Mouse (Mus musculus): Measurements from ENCODE around the gene Kcne4.

The Kcne4 gene

DNA sequence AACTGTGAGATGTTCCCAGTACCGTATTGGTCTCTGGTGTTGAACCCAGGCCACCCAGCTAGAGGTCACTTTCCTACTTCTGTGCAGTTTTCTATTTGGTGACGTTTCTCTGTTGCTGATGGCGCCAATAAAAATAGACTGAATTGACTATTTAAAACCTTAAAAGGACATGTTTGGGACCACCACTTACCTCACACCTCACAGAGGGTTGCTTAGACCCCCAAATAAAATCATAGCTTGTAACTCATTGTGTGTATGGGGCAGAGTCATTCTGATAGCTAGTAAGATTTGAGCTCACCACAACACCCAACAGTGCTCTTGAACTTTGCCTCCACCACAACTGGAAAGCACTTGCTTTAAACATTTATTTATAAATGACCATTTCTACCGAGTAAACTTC lies 43.0 kb downstream of the Kcne4 start:
- DNase-seq (ENCODE audit: low spot score in 2 of 2): no peak

DNA sequence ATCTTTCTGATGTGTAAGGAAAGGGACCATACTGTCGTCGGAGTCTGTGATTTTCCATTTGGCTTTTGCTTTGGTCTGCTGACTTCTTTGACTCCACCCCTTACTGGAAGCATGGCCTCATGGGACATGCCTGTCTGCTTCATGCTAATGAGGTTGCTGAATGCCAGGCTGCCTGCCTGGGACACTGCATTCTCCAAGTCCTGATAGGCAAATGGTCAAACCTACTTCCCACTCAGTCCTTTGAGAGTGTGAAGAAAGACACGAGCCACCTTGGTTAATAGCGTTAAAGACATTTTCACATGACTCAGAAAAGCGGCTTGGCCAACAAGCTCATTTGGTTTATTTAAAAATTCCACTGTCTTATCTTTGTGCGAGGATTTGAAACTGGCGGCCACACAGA lies 43.5 kb downstream of the Kcne4 start:
- no peak for DNase-seq (ENCODE audit: low spot score in 2 of 2)

DNA sequence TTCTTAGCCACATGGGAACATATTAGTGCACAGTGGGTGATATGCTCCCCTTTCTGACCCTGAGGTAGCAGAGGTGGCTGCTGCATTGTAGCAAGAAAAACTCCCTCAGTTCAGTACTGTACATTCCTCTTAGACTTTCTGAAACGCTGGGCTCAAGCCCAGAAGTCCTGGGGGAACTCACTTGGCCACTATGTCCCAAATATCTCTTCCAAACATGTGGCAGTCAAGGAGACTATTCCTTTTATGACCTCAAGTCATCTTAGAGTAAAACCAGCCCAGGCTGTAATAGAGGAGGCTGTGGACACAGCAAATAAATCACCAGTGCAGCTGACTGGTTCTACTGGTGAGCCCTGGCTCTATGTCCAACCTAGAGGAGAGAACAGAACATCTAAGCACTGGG lies 45.7 kb downstream of the Kcne4 start:
- DNase-seq (ENCODE audit: low spot score in 2 of 2): no peak

DNA sequence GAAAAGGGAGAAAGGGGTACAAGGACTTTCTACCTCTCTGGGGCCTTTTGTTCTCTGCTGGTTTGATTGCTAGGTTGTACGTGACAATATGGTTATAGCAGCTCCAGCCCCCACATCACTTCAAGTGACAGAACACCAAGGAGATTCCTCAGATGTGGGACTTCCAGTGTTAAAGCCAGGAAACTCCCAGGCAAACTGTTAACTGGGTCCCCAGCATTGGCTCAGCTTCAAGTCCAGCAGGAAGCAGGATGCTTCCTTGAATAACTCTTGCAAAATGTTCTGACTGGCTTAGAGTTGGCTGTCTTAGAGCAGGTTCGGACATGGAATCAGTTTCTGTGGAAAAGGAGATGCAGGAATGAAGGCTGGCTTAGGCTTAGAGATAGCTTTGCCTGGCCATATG lies 47.3 kb downstream of the Kcne4 start:
- DNase-seq (ENCODE audit: low spot score in 2 of 2): peak in 1 of 2 experiments; percentile 39

DNA sequence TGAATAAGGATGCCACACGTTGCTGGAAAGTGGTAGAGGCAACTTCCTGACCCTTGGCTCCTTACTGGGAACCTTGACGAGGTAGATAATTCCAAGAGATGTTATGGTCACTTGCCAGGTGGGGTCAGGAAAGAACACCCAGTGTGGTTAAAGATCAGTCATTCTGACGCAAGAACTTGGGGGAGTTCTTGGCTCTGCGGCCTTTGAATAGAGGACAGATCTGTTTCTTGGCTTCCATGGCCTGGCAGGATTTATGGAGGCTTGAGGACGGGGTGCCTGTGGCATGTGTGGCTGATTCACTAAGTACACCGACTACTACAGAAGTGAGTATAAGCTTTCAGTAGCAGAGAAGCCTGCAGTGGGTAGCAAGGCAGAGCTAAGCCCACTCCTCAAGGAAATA lies 47.8 kb downstream of the Kcne4 start:
- DNase-seq (ENCODE audit: low spot score in 2 of 2): peak in 1 of 2 experiments; percentile 4

DNA sequence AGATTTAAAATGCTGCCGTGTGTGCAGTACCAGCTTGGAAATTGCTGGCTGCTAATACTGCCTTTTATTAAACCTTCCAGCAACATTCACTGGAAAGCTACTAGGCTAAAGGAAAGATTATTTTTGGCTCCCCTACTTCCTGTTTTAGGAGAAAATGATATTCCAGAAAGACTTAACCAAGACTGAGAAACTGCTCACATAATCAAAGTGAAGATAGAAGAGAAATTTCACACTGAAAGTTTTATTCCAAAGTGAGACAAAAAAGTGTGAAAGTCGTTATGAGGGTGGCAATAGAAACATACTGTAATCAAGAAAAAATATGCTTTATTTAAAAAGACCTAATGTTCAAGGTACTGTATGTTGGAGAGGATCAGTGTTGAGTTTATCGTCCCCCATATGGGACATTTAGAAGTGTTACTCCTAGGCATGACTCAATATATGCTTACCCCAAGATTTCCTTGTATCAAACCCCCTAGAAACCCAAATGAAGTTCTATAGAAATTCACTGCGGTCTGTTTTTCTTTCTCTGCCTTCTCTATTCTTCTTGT lies 48.3 kb downstream of the Kcne4 start:
- peak in 1 of 2 experiments; percentile 13 for DNase-seq (ENCODE audit: low spot score in 2 of 2)

DNA sequence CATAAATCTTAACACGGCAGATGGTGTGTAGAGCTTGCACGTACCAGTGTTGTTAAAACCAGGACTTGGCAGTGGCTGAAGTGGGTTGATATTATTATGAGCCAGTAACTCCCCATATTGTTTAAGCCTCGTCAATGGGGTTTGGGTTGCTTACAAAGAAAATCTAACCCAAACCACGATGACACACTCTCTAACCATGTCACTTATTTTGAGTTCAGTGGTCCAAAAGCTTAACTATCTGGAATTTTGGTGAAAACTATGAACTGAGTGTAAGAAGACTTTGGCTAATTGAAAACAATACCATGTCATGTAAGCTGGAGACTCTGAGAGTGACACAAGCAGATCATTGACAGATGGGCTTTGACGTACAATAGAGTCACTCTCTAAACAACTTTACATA lies 49.4 kb downstream of the Kcne4 start:
- no peak for DNase-seq (ENCODE audit: low spot score in 2 of 2)

DNA sequence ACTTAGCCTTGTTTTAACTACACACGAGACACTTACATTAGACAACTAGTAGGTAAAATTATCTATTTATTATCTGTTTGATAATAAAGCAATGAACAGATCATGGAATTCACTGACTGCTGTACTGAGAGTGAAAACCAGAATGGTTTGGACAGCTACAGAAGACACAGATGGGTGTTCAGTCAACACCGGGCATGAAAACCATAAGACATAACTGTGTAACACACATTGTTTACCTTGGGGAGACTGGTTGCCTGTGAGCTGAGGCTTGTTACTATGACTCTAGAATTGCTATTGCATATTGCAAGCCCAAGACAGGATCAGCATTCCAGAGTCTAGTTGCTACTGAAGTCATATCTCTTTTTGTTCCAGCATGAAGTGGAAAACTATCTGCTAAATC lies 49.9 kb downstream of the Kcne4 start:
- DNase-seq (ENCODE audit: low spot score in 2 of 2): no peak
